Mouse (Mus musculus) kidney, adult 9 months (tissue): ENCODE measurements around the gene Aasdh.

Experiments
- DNase-seq: peaks from one replicate; pipeline ENCODE4 v3.0.0; 2022

Aasdh gene

DNA sequence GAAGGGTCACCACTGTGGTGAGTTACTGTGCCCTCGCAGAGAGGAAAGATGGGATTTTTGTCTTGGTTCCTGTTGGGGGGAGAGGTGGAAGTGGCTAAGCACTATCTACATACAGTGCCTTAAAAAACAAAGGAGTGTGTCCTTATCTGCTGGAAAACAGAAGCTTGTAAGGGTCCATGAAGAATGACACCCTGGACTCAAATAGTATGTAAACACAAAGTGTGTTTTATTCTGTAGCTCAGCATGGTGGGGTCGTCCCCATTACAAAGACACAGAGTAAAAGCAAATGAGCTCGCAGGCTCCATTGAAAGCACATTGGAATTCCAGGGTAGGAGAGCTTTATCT is 813 bp upstream of the Aasdh start:
- no peak for DNase-seq

DNA sequence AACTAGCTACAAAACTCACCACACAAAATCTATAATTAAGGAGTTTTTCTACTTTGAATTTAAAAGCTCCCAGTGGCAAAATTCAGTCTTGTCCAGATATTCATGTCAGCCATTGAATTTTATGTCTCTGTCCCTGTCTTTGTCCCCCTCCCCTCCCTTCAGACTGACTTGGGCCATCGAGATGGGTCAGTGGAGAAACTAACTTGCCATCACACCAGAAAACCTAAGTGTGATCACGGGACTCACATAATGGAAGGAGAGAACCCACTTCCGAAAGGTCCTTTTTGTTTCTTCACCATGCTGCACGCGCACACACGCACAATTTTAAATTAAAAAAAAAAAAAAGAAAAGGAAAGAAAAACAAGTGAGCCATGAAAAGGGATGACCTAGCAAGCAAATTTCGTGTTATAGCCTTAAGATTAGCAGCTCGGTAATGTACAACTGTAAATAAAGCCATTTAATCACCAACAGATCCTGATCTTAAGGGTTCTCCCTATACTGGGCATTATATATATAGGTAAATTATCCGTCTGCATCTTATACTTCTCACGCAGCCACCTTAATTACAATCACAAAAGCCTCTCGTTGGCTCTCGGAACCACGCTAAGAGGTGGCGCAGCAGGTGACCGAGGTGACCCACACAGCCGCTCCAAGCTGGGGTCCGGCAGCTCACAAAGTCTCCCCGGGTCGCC is 455 bp downstream of the Aasdh start:
- no peak for DNase-seq

DNA sequence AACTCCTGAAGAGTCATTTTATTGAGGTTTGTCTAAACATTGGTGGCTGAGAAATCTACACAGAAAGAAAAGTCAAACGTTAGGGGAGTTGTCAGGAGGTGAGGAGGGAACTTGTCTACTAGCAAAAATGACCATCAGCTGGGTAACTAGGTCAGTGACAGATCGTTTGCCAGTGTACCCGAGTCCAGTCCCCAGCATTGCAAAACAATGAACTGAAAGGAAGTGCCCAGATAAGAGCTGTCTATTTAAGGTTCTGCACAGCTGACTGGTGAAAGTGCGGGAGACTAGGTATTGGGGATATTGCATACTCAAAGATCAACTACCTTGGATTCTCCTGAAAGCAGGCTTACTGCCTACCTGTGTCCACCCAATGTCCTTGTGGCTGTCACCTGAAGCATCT is 3.2 kb downstream of the Aasdh start:
- no peak for DNase-seq

DNA sequence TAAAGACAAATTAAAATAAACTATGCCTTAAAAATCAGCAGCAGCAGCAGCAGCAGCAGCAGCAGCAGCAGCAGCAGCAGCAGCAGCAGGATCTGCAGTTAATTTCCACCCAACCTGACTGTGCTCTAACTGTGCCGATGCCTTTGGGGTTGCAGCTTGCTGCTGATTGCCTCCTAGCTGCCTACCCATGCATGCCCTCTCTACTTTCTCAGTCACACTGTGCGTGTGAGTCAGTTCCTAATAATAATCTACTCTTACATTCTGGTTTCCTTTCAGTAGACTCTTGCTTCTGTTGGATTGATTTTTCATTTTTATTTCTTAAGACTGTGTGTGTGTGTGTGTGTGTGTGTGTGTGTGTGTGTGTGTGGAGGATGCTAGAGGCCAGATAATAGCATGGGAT is 12.2 kb downstream of the Aasdh start:
- DNase-seq, result no peak

DNA sequence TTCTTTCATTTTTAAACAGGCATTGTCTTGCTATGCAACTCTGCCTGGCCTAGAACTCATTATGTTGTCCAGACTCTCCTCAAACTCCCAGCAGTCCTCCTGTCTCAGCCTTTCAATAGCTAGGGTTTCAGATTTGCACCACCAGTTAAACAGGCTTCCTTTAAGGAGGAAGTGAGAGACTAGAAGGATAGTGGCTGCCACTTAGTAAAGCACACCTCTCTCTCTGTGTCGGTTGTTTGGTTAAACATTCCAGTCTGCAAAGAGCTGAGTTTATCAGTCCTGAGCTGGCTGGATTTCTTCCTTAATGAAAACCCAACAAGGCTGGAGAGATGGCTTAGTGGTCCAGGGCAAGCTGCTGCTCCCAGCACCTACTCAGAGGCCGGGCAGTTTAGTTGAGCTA is 12.7 kb downstream of the Aasdh start:
- DNase-seq, result no peak

DNA sequence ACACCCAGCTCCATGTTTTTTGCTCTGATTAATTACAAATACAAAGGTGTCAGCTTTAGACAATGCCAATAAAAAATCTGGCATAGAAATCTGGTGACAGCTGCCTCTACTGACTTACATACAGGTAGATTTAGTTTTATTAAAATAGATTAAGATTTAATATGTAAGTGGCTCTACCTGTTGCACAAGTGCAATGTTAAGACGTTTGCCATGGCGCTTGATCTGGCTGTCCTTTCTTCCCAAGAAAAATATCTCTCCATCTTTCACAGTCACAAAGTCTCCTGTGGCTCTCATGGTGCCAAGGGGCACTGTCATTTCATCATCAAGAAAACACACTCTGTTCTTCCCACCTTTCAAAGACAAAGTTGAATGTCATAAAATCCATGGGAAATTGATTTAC is 18.3 kb downstream of the Aasdh start:
- DNase-seq, result no peak

DNA sequence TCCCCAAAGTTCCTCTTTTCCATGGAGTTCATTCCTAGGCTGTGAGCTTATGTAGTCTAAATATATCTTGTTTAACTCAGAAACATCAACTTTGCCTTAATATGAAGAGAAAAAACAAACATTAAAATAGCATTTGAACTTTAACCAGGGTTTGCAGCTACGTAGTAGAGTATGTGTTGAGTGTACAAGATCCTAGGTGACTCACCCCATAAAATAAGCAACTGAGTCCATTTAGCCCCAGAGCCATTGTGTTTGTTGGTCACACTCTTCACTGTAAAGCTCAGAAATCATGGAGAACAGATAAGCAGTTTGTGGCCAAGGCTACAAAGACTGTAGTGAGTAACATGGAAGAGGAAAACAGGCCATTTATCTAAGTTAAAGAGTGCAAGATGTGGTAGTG is 21.2 kb downstream of the Aasdh start:
- DNase-seq, result no peak

DNA sequence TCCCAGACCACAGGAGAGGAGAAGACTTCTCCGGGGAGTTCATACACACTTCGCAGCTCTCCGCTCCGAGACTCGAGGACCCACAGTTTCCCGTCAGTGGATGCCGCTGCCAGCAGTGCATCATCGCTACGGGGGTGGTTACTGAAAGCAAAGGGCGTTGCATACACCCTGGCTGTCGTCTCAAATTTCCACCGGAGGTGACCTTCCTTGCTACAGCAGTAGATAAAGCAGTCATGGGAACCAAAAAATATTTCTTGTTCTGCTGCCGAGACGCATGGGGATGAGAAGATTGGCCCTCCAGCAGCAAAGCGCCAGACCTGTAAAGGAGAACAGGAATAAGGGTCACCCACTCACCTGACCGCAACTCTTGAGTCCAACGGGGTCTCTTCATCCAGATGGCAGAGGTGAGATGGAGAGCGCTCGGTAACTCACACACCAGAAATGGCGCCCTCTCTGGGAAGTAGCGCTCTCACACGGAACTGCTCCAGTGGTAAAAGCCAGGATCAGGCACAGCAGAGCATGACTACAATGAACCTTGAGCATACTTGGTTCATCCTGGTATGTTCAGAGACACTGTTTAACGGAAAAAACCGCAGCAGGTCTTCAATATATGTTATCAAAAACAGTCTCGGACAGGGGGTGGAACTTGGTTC is 29.1 kb downstream of the Aasdh start:
- DNase-seq, result no peak

DNA sequence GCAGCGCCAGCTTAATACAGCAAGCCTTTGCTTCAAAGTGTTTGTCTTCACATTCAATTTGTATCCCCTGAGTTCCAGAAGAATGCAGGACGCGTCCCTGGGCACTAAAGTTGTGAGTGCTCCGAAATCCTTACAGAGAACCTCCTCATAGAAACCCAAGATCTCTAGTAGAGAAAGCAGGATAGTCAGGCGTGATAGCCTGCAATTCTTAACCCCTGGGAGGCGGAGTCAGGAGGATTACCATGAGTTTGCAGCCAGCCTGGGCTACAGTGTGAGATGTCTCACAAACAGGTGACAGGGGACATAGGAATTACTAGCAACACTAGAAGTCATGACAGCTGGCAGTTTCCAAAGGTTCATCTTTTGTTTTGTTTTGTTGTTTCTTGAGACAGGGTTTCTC is 35.8 kb downstream of the Aasdh start:
- DNase-seq, result no peak

DNA sequence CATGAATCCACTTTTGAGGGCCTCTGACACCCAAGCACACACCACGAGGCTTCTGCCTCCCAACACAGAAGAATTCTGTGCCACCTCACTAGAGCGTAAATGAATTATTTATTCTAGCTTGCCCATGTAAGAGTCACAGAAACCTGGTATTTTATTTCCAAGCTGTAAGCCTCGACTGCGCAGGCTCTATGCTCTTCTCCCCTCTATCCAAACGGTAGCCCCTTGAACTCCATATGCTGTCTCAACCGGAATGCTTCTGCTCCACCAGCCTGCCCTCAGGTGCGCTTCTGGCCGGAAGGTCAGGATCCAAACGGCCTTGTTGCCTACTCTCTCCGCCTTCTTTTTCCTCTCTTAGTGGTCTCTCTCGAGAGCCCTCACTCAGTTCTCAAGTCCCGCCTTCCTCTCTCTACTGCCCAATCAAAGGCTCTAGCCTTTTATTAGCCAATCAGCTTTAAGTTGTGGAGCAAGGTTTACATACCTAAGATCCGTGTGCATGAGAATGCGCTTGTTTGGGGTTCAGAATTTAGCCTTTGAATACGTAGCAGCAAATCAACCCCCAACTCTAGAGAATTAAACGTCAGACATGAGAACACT is 36.5 kb downstream of the Aasdh start:
- peak; percentile 34 for DNase-seq

DNA sequence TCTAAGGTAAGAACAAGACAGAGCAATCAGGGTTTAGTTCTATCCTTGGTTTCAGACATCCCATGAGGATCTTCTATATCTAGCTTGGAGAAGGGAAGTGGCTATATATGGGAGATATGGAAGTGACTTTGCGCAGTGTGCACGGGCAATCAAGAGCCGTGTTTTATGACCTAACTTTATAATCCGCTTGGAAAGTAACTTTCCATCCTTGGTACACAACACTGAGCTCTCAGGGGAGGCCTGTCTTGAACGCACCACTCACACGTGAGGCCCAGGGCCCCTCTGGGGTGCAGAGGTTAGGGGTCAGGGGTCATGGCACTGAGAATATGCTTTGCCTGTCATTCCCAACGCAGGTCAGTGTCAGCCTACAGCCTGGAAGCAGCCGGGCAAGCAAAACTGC is 38.5 kb downstream of the Aasdh start:
- DNase-seq, result no peak

DNA sequence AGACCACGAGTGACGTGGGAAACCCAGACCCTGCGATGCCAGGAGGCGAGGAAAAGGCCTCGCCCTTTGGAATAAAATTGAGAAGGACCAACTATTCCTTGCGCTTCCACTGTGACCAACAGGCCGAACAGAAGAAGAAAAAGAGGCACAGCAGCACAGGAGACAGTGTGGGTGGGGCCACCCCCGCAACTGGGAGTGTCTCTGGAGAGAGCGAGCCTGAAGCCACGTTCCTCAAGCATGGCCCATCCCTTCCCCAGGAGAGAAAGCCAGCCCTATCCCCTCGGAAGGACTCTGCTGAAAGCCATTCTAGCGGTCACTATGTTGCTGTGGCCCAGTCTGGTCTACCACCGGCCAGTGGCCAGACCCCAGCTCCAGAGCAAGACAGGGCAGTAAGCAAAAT is 46.9 kb downstream of the Aasdh start:
- DNase-seq, result no peak

DNA sequence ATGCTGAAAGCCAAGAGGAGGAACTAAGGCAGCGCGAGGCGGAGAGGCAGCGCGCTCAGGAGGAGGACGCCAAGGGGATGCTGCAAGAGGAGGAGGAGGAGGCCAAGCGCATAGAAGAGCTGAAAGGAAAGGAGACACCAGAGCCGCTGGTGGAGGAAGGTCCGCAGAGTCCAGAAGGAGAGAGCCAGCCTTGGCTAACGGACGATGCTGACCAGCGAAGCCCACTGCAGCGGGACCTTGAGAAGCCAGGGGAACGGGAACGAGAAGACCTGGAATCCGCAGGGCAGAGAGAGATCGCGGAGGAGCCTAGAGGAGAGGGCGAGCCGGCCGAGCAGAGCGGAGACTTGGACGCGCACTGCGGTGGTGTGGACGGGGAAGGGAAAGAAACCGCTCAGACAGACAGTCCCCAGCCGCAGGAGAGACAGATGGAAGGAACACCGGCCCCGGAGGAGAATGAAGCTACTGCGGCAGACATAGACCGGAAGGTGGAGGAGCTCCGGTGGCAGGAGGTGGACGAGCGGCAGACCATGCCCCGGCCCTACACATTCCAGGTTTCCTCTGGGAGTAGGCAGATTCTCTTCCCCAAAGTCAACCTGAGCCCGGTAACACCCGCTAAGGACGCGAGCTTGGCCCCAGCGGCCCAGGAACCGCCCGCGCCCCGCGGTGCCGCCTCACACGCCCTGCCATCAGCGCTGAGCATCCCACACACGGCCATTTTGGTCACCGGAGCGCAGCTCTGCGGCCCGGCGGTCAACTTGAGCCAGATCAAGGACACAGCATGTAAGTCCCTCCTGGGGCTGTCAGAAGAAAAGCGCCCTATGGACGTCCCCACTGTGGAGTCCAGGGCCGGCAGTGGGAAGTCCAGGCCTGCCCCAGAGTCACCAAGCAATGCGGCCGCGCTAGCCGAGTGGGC is 48.0 kb downstream of the Aasdh start:
- DNase-seq, result no peak

DNA sequence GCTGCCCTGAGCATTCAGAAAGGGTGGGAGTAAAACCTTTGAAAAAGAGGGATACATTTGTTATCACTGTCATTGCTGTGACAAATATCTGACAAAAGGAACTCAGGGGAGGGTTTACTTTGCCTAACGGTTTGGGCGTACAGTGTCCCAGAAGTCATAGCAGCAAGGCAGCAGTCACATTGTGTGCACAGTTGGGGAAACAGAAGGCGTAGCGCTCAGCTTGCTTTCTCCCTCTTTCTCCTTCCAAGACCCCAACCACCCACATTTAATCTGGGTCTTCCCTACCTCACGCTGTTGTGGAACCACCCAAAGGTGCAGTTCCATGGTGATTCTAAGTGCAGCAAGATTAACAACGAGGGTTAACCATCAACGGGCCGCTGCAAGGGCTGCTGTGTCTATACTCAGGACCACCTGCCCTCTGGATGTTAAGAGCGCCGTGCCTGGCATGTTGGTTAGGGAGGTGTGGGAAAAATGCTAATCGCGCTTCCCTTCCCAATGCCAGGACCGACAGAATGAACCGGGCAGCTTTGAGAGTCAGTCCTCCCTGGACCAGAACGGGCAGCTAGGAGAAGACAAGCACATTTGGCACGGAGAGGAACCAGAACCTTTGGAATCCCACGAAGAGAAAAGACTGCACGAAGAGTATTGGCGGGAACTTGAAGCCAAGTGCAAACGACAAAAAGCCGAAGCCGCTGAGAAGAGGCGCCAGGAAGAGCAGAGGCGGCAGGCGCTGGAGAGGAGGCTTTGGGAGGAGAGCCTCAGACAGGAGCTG is 49.3 kb downstream of the Aasdh start:
- no peak for DNase-seq

DNA sequence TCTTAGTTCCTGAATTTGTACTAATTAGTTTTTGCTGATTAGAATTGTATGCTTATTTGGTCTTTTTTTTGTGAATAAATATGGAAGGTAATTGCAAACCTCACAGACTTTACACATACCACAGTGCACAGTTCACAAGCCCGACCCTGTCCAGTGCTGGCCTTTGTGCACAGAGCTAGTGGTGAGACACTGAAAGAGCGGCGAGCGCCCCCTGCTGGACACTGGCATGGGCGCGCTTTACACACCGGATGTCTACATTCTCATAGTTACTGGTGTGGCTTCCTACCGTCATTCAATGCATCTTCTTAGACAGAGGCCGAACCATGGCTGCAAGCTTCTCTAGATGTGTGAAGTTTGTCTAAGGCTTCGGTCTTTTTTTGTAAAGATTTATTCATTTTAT is 51.8 kb downstream of the Aasdh start:
- DNase-seq, result peak; percentile 75

DNA sequence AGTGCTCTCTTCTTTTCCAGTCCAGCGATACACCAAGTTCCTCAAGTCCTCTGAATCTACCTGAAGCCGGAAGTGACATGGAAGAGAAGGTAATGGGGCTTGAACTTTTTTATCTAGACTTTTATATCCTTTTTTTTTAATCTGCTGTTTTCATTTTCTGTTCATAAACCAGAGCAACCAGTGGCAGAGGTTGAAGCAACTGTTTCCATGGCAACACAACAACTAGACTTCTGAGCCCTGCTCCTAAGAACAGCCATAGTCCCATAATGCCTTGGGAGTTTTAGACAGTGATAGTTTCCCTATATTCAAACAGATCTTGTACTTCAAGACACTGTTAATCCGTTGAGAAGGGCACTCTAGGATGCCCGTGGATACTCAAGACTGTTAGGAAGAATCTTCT is 54.0 kb downstream of the Aasdh start:
- no peak for DNase-seq

DNA sequence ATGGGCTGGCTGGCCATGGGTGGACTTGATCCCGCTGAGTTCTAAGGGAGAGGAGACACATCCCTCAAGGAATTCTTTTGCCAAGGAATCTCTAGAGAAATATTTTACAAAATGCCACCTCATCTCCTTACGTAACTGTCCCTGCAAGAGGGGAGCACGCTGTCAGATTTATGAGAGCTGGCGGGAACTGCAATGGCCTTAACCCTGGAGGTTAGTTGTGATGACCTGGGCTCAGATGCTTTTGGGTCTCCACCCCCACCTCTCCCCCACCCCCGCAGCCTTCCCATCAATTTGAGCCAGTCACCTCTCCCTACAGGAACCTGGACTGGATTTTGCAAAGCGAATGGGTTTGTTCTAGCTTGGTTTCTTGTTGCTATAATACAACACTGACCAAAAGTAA is 58.2 kb downstream of the Aasdh start:
- no peak for DNase-seq

DNA sequence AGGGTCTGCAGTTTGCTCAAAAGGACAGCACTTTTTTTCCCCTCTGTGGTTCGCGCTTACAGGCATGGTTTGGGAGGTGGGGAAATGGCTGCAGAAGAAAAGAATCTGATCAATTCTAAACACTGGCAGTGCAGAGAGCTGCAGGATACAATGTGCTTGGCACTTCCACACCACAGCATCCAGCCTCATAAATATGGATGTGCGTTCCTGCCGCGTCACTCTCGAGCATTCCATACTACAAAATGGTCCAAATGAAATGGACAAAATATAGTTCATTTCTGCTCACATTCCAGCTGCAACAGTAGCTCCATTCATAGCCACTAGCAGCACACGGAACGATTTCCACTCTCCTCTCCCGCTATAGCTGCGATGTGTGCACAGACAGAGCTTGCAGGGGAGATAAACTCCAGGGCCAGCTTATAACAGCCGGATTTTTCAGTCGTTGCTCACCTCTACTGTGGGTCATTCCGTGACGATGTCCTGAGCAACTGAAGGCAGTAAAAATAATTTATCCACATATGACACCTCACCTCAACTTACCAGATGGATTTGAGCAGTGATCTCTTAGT is 60.6 kb downstream of the Aasdh start:
- DNase-seq, result no peak

DNA sequence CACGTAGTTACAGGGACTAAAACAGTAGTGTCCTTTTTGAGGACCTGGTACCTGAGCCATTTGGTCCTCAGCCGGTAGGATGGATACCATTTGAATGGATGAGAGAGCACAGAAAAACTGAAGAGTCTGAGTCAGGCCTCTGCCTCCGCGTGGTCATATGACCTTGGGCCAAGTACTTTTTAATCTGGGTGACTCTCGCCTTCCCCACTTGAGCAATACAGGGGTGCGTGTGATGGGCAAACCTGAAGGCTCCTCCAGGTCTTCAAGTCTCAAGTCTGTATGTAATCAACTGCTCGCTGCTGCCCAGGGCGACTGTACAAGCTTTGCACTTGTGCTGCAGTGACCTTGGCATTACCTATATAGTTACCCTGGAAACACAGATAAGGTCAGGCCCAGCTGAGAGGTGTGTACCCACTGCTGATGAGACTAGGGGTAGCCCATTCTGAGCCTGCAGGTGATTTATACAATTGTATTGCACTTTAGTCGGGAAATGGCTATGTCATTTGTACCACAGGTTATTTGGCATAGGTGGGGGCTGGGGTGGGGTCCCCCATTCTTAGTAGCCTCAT is 61.4 kb downstream of the Aasdh start:
- DNase-seq, result no peak

DNA sequence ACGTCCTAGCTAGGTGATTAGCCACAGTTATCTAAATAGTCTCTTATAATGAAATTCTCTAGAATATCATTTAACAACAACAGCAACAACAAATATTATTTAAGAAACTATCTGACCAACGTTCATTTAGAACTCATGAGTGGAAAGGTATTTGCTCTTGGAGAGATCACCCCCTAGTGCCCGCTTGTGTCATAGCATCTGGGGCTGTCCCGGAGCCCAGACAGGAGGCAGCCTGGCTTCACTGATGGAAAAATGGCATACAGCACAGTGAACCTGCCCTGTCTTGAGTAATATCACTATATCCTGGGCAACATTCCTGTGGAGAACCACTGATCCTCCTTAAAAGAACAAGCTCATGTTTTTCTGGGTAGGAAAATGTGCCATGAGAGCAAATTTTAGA is 61.9 kb downstream of the Aasdh start:
- peak; percentile 71 for DNase-seq

DNA sequence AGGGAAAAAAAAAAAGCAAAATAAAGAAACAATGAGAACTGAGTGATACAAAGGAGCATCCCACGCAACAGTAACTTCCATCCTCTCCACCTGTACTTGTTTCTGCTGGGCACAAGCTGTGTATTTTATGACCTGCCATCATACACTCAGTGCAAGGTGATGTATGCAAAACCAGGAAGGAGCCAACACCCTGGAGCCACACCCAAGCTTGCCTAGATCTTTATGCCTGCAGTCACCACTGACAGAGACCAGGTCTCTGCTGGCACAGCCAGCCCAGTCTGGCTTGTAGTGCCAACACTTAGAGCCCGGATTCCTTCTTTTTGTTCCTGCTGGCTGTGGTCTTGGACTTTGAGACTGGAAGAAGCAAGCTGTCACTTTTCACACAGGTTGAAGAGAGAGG is 63.5 kb downstream of the Aasdh start:
- DNase-seq, result no peak

DNA sequence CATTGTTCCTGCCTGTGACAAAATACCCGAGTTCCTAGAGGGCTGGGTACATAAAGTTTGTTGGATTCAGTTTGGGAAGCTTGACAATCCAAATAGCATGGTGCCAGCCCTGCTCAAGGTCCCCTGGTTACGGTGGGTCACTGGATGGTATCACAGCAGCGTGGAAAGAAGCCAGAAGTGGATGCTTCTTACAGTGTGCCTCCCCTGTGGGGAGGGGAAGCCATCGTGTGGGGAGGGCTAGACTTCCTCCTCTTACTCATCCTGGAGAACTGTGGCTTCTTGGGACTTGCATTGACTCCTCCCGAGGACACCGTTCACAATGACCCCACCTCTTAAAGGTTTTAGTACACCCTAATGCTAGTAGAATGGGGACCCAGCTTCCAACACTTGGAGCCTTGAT is 65.5 kb downstream of the Aasdh start:
- no peak for DNase-seq
